Mouse (Mus musculus) liver, embryonic 14.5 days (tissue): Measurements from ENCODE around the gene Sgcd. TPM values are rescaled to one million over a fixed set of nuclear protein-coding genes. Genes with fewer than 3 reads are reported as not detected.

ENCODE experiments used
- ATAC-seq: fragments of 200-750 bp; cut with Nextera tagmentation; 2 replicates; pipeline ENCODE4 v1.8.0; 2017; ENCODE audit warnings: moderate number of reproducible peaks, mild to moderate bottlenecking, moderate library complexity; ENCODE audit not compliant: insufficient read depth
- DNase-seq, 3 experiments: peaks; one replicate each; pipeline ENCODE4 v3.0.0-alpha.2; 2012 to 2013; ENCODE audit warnings: low read depth in 3 of 3, low spot score in 3 of 3
- H3K27ac ChIP-seq: fragments of 300-500 bp; sonication (generic); 2 replicates; pipeline ENCODE4 v1.5.1; 2014; ENCODE audit warnings: moderate library complexity, mild to moderate bottlenecking, control low read depth, inconsistent platforms
- H3K27me3 ChIP-seq: fragments of 300-500 bp; sonication (generic); 2 replicates; pipeline ENCODE4 v1.6.1; 2014; ENCODE audit warnings: mild to moderate bottlenecking, low read length, moderate library complexity; ENCODE audit not compliant: control insufficient read depth, insufficient read depth
- H3K36me3 ChIP-seq: fragments of 300-500 bp; sonication (generic); replicated peaks from 2 replicates; pipeline ENCODE4 v1.6.1; 2014; ENCODE audit warnings: low read depth; ENCODE audit not compliant: control insufficient read depth, insufficient read depth
- H3K4me1 ChIP-seq, 2 experiments: fragments of 200-500 bp in 1 of 2; fragments of 300-500 bp in 1 of 2; sonication (generic) in 1 of 2; replicated peaks; 2 replicates each; pipeline ENCODE4 v1.6.1; 2012 to 2014; ENCODE audit warnings: antibody characterized with exemption in 1 of 2, inconsistent platforms in 1 of 2, low read length in 1 of 2; ENCODE audit not compliant: control insufficient read depth in 2 of 2, insufficient read depth in 2 of 2
- H3K4me2 ChIP-seq: fragments of 300-500 bp; sonication (generic); 2 replicates; pipeline ENCODE4 v1.6.1; 2014; ENCODE audit warnings: low read depth, mild to moderate bottlenecking, control low read depth, moderate library complexity
- H3K4me3 ChIP-seq, 2 experiments: fragments of 200-500 bp in 1 of 2; fragments of 300-500 bp in 1 of 2; sonication (generic) in 1 of 2; 2 replicates each; pipeline ENCODE4 v1.5.1; 2012 to 2014; ENCODE audit warnings: low read depth in 2 of 2, low read length in 2 of 2, mild to moderate bottlenecking in 2 of 2, control low read depth in 1 of 2, inconsistent platforms in 1 of 2, moderate library complexity in 1 of 2; ENCODE audit not compliant: insufficient read depth in 1 of 2
- H3K9ac ChIP-seq: fragments of 300-500 bp; sonication (generic); replicated peaks from 2 replicates; pipeline ENCODE4 v1.6.1; 2014; ENCODE audit warnings: mild to moderate bottlenecking, control low read depth, moderate library complexity
- H3K9me3 ChIP-seq: fragments of 300-500 bp; sonication (generic); 2 replicates; pipeline ENCODE4 v1.6.1; 2016; ENCODE audit warnings: low read length, mixed read lengths; ENCODE audit not compliant: control insufficient read depth
- CTCF ChIP-seq: IDR thresholded peaks from 2 replicates; pipeline ENCODE4 v1.5.1; 2016; ENCODE audit warnings: antibody characterized with exemption, low read depth, control low read depth
- EP300 ChIP-seq: IDR thresholded peaks from 2 replicates; pipeline ENCODE4 v1.6.1; 2016; ENCODE audit warnings: antibody characterized with exemption, low read depth
- WGBS: fragments of 180-500 bp; shearing (Covaris S2); extraction: QIAGEN DNeasy Blood & Tissue Kit; methylation state at CpG from one replicate; pipeline ENCODE4 v1.1.7; 2014; ENCODE audit not compliant: insufficient replicate concordance; 5-methylcytosine and 5-hydroxymethylcytosine counted together
- polyA plus RNA-seq, 2 experiments: library from polyadenylated mRNA; depleted of rRNA in 1 of 2; stranded (reverse) in 1 of 2; unstranded in 1 of 2; fragments of >200 nt; fragmentation: Nextera tagmentation in 1 of 2; extraction: Ambion mirVana in 1 of 2; gene quantifications; 2 replicates each; pipeline versions ENCODE4 v1.2.1 to v1.2.3; 2012 to 2014

Sgcd gene
- polyA plus RNA-seq, 2 experiments: 0.04 to 0.08 TPM

- Histone ChIP-seq H3K9me3 (no peaks in the 10 kb centered on the region), H3K36me3 (no peaks in the 10 kb centered on the region), H3K4me2 (no peak overlapping the region), H3K4me3 (no peak overlapping the region), H3K27me3 (peaks cover 20% of the 10 kb centered on the region), H3K4me1 (no peaks in the 10 kb centered on the region), H3K27ac (no peak overlapping the region), H3K9ac (no peak overlapping the region)
- 44% methylated on average over 8 of the region's 8 CpGs for WGBS
- ATAC-seq: no peak
- no peak for DNase-seq
- TF ChIP-seq CTCF (no peak), EP300 (no peak)
These were observed 1.4 kb downstream of the Sgcd start for GRCm38 (mm10) chr11:47987251-47987892.

- H3K27ac ChIP-seq: no peak overlapping the region
- H3K9ac ChIP-seq: no peak overlapping the region
- H3K9me3 ChIP-seq: no peaks in the 10 kb centered on the region
- no peak for ATAC-seq
- no peaks in the 10 kb centered on the region for H3K4me1 ChIP-seq
- TF ChIP-seq CTCF (no peak), EP300 (no peak)
- H3K4me3 ChIP-seq: no peak overlapping the region
- DNase-seq: no peak
- H3K36me3 ChIP-seq: no peaks in the 10 kb centered on the region
- no peak overlapping the region for H3K4me2 ChIP-seq
- H3K27me3 ChIP-seq: no peaks in the 10 kb centered on the region; the same call in 1 of the 2 replicates
- 52% methylated on average over 1 of the region's 1 CpGs for WGBS
These were observed 6.6 kb downstream of the Sgcd start for GRCm38 (mm10) chr11:47982152-47982551.

GRCm38 (mm10) chr11:47981108-47981507, 7.7 kb downstream of the Sgcd start:
- DNase-seq: no peak
- TF ChIP-seq CTCF: no peak
- no peak for TF ChIP-seq EP300
- Histone ChIP-seq H3K27me3 (no peaks in the 10 kb centered on the region), H3K4me1 (no peaks in the 10 kb centered on the region), H3K4me3 (no peak overlapping the region), H3K4me2 (no peak overlapping the region), H3K9ac (no peak overlapping the region), H3K36me3 (no peaks in the 10 kb centered on the region), H3K27ac (no peak overlapping the region), H3K9me3 (no peaks in the 10 kb centered on the region)
- ATAC-seq: no peak
- 33% methylated on average over 2 of the region's 2 CpGs for WGBS

DNA sequence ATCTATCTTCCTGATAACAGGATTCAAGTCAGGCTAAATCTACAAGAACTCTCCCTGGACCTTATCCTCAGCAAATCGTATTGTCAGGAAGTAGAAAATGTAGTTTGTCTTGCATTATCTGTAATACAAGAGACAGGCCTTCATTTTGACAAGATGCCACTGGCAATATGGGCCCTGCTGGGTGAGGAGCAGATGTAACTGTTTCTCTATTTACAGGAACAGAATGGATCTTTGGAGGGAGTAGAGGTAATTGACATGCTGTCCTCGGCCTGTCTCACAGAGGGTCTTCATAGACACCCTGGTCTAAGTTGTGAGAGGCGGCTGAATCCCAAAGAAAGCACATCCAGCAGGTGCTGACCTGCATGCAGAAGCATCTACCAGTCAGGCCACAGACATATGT, 35.5 kb downstream of the Sgcd start:
- Histone ChIP-seq H3K27ac (no peak overlapping the region), H3K27me3 (no peaks in the 10 kb centered on the region), H3K4me3 (no peak overlapping the region), H3K9ac (no peak overlapping the region), H3K36me3 (no peaks in the 10 kb centered on the region), H3K4me2 (no peak overlapping the region), H3K9me3 (no peaks in the 10 kb centered on the region), H3K4me1 (no peaks in the 10 kb centered on the region)
- TF ChIP-seq EP300 (no peak), CTCF (no peak)
- ATAC-seq (no peak), DNase-seq (no peak)
- 50% methylated on average over 3 of the region's 3 CpGs for WGBS

GRCm38 (mm10) chr11:47952366-47952765, 36.4 kb downstream of the Sgcd start:
- DNase-seq: no peak
- 54% methylated on average over 4 of the region's 4 CpGs for WGBS
- H3K4me2 ChIP-seq: no peak overlapping the region
- no peak for ATAC-seq
- H3K4me1 ChIP-seq: no peaks in the 10 kb centered on the region
- H3K27me3 ChIP-seq: no peaks in the 10 kb centered on the region
- no peak for TF ChIP-seq EP300
- TF ChIP-seq CTCF: no peak
- H3K9me3 ChIP-seq: no peaks in the 10 kb centered on the region
- no peak overlapping the region for H3K9ac ChIP-seq
- H3K36me3 ChIP-seq: no peaks in the 10 kb centered on the region
- no peak overlapping the region for H3K27ac ChIP-seq
- no peak overlapping the region for H3K4me3 ChIP-seq
